Mouse (Mus musculus) testis, adult 2 months (tissue): ENCODE measurements around the gene Ndufs8. TPM values are rescaled to one million over a fixed set of nuclear protein-coding genes. Genes with fewer than 3 reads are reported as not detected.

Source experiments
- H3K27ac ChIP-seq: fragments of 200-500 bp; 2 replicates; pipeline ENCODE4 v1.5.1; 2012; ENCODE audit warnings: low read depth, low read length; ENCODE audit not compliant: control insufficient read depth, insufficient read depth
- H3K27me3 ChIP-seq: fragments of 200-500 bp; 2 replicates; pipeline ENCODE4 v1.6.1; 2012; ENCODE audit warnings: mild to moderate bottlenecking, low read length, moderate library complexity; ENCODE audit not compliant: control insufficient read depth, insufficient read depth
- H3K36me3 ChIP-seq: fragments of 200-500 bp; 2 replicates; pipeline ENCODE4 v1.6.1; 2012; ENCODE audit warnings: mild to moderate bottlenecking, low read length; ENCODE audit not compliant: control insufficient read depth, insufficient read depth
- H3K4me1 ChIP-seq: fragments of 200-500 bp; 2 replicates; pipeline ENCODE4 v1.6.1; 2012; ENCODE audit warnings: low read length; ENCODE audit not compliant: control insufficient read depth, insufficient read depth
- H3K4me3 ChIP-seq: fragments of 200-500 bp; 2 replicates; pipeline ENCODE4 v1.5.1; 2012; ENCODE audit warnings: low read depth, mild to moderate bottlenecking, low read length, moderate library complexity, mixed read lengths; ENCODE audit not compliant: control insufficient read depth
- CTCF ChIP-seq: fragments of 200-500 bp; IDR thresholded peaks from 2 replicates; pipeline ENCODE4 v1.5.1; 2012; ENCODE audit warnings: low read depth, mild to moderate bottlenecking, inconsistent platforms, low read length, moderate library complexity; ENCODE audit not compliant: control insufficient read depth, insufficient read depth, insufficient replicate concordance
- POLR2A ChIP-seq: fragments of 200-500 bp; IDR thresholded peaks from 2 replicates; pipeline ENCODE4 v1.6.1; 2012; ENCODE audit warnings: low read depth, mild to moderate bottlenecking, inconsistent platforms, low read length, moderate library complexity; ENCODE audit not compliant: control insufficient read depth
- polyA plus RNA-seq: library from polyadenylated mRNA; depleted of rRNA; stranded (reverse); fragments of >200 nt; gene quantifications from 2 replicates; pipeline ENCODE4 v1.2.3, GENCODE M21; 2012; rRNA removed

Ndufs8 gene
- polyA plus RNA-seq, 1 experiment: 69.9 TPM

DNA sequence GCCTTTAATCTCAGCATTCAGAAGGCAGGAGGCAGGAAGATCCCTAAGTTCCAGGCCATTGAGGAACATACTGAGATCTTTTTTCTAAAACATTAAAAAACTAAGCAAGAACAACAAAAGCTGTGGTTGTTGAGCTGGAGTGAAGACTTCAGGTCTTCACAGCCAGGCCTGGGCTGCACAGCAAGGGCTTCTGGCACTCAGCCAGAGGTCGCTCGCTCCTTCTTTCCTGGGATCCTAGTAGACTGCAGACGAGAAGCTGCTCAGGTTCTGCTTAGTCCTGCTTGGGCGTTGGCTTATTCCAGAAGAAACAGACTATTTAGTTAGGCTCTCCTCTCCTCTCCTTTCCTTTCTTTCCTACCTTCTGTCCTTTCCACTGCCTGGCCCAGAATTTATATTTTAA lies 40.2 kb downstream of the Ndufs8 start:
- no peaks in the 10 kb centered on the region for H3K4me1 ChIP-seq
- H3K27me3 ChIP-seq: no peaks in the 10 kb centered on the region
- no peak overlapping the region for H3K4me3 ChIP-seq
- H3K27ac ChIP-seq: no peak overlapping the region
- no peaks in the 10 kb centered on the region; the same call in 1 of the 2 replicates for H3K36me3 ChIP-seq
- TF ChIP-seq POLR2A (no peak), CTCF (no peak)

DNA sequence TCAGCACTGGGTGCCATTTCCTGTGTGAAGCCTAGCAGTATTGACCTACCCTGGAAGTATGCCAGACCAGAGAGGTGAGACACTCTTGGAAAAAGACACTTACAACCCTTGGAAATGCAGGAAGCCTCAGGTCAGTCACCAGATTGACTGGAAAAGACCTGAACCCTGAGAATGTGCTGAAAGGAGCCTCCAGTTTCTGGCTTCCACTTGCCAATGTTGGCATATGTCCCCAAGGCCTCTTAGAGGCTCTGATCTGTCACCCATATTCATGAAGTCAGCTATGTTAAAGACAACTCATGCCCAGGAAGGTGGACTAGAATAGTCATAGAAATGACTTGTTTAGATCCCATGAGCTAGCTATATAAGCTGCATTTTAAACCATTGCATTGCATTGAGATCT lies 41.1 kb downstream of the Ndufs8 start:
- TF ChIP-seq POLR2A: no peak
- TF ChIP-seq CTCF: no peak
- no peak overlapping the region for H3K27ac ChIP-seq
- H3K36me3 ChIP-seq: no peaks in the 10 kb centered on the region; the same call in 1 of the 2 replicates

DNA sequence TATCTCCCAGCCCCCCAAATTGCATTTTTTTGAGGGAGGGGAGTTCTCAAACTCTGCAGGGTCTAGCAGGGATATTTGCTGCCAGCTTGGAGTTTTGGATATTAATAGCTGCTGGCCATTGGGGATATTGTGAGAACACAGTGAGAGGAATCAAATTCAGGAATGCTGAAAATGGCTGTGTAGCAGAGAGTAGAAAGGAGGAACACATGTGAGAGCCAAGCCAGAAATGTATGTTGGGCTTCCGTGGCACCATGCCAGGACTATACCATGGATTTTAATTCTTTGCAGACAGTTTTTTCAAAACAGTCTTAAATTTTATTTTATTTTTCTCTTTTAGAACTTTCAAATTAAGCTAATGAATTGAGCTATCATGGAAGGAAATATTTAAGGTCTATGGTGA lies 44.3 kb downstream of the Ndufs8 start:
- H3K27me3 ChIP-seq: no peaks in the 10 kb centered on the region
- no peak overlapping the region for H3K27ac ChIP-seq
- no peaks in the 10 kb centered on the region for H3K4me1 ChIP-seq
- no peak overlapping the region for H3K4me3 ChIP-seq
- TF ChIP-seq POLR2A: no peak
- no peak for TF ChIP-seq CTCF
- H3K36me3 ChIP-seq: no peaks in the 10 kb centered on the region; the same call in 1 of the 2 replicates

More for the DNA sequence above, 41.1 kb downstream of the Ndufs8 start:
- Histone ChIP-seq H3K27me3 (no peaks in the 10 kb centered on the region), H3K4me3 (no peak overlapping the region), H3K4me1 (no peaks in the 10 kb centered on the region)

DNA sequence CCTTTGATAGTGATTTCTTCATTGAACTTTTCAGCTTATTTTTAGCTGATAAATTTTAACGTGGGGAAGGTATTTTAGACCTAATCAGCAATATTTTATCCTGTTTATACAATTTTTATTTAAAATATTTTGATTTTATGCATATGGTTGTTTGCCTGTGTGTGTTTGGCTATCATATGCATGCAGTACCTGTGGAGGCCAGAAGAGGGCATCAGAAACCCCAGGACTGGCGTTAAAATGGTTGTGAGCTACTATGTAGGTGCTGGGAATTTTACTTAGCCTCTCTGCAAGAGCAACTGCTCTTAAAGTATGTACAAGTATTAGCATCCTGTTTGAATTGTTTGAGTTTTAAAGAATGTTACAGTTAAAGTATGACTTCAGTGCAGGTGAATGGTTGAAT lies 47.6 kb downstream of the Ndufs8 start:
- Histone ChIP-seq H3K27ac (no peak overlapping the region), H3K36me3 (no peaks in the 10 kb centered on the region; the same call in 1 of the 2 replicates), H3K4me3 (no peak overlapping the region), H3K4me1 (no peaks in the 10 kb centered on the region), H3K27me3 (no peaks in the 10 kb centered on the region)
- TF ChIP-seq POLR2A: no peak
- no peak for TF ChIP-seq CTCF

DNA sequence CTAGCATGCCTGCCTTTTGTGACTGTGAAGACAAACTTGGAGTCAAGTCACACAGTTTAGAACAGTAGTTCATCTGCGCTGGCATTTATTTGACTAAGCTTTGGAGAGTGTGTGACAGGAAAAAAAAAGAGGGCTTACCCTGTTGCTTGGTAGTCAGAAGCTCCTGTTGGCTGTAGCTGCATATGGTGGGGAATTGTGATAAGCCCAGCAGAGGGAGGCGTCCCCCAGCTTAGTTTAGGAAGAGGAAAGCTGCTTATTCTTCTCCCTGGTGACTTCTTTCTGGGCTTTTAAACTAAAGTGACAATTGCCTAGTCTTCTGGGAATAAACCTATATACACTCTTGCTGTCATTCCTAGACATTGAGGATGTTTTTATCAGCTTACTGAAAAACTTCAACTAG lies 49.9 kb downstream of the Ndufs8 start:
- Histone ChIP-seq H3K36me3 (no peaks in the 10 kb centered on the region; the same call in 1 of the 2 replicates), H3K27ac (no peak overlapping the region), H3K27me3 (no peaks in the 10 kb centered on the region), H3K4me1 (peaks cover 2% of the 10 kb centered on the region; the same call in 1 of the 2 replicates), H3K4me3 (no peak overlapping the region)
- no peak for TF ChIP-seq CTCF
- TF ChIP-seq POLR2A: no peak

Other genes with a start within 250 kb of the Ndufs8 start
- gene Lrp5, start 226.2 kb downstream of the Ndufs8 start, polyA plus RNA-seq: 24.9 and 25.3 TPM in 2 replicates
- 319 and 328 TPM in 2 replicates for gene 1810055G02Rik, start 204.5 kb downstream of the Ndufs8 start, polyA plus RNA-seq
- gene Kmt5b, start 145.4 kb downstream of the Ndufs8 start, polyA plus RNA-seq: 5.1 and 7.4 TPM in 2 replicates
- 85.7 and 90.2 TPM in 2 replicates for gene Chka, start 61.0 kb downstream of the Ndufs8 start, polyA plus RNA-seq
- gene Tcirg1, start 5.6 kb downstream of the Ndufs8 start, polyA plus RNA-seq: 11.2 and 11.4 TPM in 2 replicates
- gene Aldh3b1, start 17.0 kb upstream of the Ndufs8 start, polyA plus RNA-seq: 48.2 and 52.4 TPM in 2 replicates
- 6.6 and 8.0 TPM in 2 replicates for gene Unc93b1, start 22.4 kb upstream of the Ndufs8 start, polyA plus RNA-seq
- gene Aldh3b3, start 45.9 kb upstream of the Ndufs8 start, polyA plus RNA-seq: 2.9 and 3.2 TPM in 2 replicates
- gene Aldh3b2, start 59.6 kb upstream of the Ndufs8 start, polyA plus RNA-seq: 48.5 and 48.6 TPM in 2 replicates
- 14.7 and 14.9 TPM in 2 replicates for gene Acy3, start 73.8 kb upstream of the Ndufs8 start, polyA plus RNA-seq
- gene Tbx10, start 80.0 kb upstream of the Ndufs8 start, polyA plus RNA-seq: 0.41 and 0.56 TPM in 2 replicates
- 0.99 and 2.4 TPM in 2 replicates for gene Nudt8, start 87.8 kb upstream of the Ndufs8 start, polyA plus RNA-seq
- gene Gm49405, start 87.9 kb upstream of the Ndufs8 start, polyA plus RNA-seq: 0.48 TPM in 2 replicates
- 1.3 and 2.0 TPM in 2 replicates for gene Doc2g, start 90.5 kb upstream of the Ndufs8 start, polyA plus RNA-seq
- 145 and 173 TPM in 2 replicates for gene Ndufv1, start 100.0 kb upstream of the Ndufs8 start, polyA plus RNA-seq
- 88.6 and 94.9 TPM in 2 replicates for gene Gstp1, start 125.2 kb upstream of the Ndufs8 start, polyA plus RNA-seq
- 1.5 TPM in 2 replicates for gene Gstp2, start 133.2 kb upstream of the Ndufs8 start, polyA plus RNA-seq
- gene Gstp3, start 146.8 kb upstream of the Ndufs8 start, polyA plus RNA-seq: not detected in 2 replicates
- gene Cabp2, start 168.8 kb upstream of the Ndufs8 start, polyA plus RNA-seq: not detected in 2 replicates
- 31.5 and 31.7 TPM in 2 replicates for gene Cdk2ap2, start 184.4 kb upstream of the Ndufs8 start, polyA plus RNA-seq
- gene Pitpnm1, start 187.2 kb upstream of the Ndufs8 start, polyA plus RNA-seq: 31.9 and 42.8 TPM in 2 replicates
- 21.0 and 23.5 TPM in 2 replicates for gene Aip, start 213.1 kb upstream of the Ndufs8 start, polyA plus RNA-seq
- 0.02 TPM in 1 of 2 replicates, not detected in the other for gene Gpr152, start 227.0 kb upstream of the Ndufs8 start, polyA plus RNA-seq
- gene Cabp4, start 231.3 kb upstream of the Ndufs8 start, polyA plus RNA-seq: 0.16 and 0.29 TPM in 2 replicates
- 87.3 and 97.2 TPM in 2 replicates for gene Coro1b, start 235.8 kb upstream of the Ndufs8 start, polyA plus RNA-seq
- gene Ptprcap, start 240.8 kb upstream of the Ndufs8 start, polyA plus RNA-seq: 0.65 and 1.0 TPM in 2 replicates